Mouse (Mus musculus): ENCODE results near the gene 5830411N06Rik.

DNA sequence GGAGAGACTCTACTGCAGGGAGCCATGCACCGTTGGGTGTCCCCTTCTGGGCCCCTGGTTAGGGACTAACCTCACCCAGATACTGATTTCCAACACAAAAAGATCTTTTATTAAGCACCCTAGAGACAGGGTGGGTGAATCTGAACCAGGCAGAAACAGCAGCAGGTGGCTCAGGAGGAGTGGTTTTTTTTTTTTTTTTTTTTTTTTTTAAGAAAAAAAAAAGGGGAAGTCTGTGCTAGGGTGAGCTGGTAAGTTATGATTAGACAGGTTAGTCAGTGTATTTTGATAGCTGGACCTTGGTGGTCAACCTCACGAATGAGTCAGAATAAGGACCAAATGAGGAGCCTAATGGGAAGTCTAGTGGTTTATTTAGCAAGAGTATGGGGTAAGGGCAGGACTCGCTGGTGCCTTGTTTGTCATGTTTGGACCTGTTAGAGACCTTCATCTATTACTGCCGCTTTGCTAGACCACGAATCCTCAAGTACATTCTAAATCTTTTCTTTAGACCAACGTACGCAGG lies 6.8 kb downstream of the 5830411N06Rik start:
- no peak for TF ChIP-seq MEF2A (IDR thresholded peaks at IDR 0.05; ENCODE audit: borderline replicate concordance, low read depth, low read length)
- TF ChIP-seq POLR2A (IDR thresholded peaks at IDR 0.05; ENCODE audit: low read depth, low read length): no peak
- TF ChIP-seq MAFK (IDR thresholded peaks at IDR 0.05; ENCODE audit: insufficient replicate concordance, low read length): no peak
- no peak for TF ChIP-seq MYC (IDR thresholded peaks at IDR 0.05; ENCODE audit: low read depth, low read length)
- no peak for TF ChIP-seq E2F4 (IDR thresholded peaks at IDR 0.05; ENCODE audit: insufficient replicate concordance, low read depth, low read length)
